Mouse (Mus musculus) midbrain, embryonic 16.5 days (tissue): ENCODE results near the gene Ms4a14. TPM values are rescaled to one million over a fixed set of nuclear protein-coding genes. Genes with fewer than 3 reads are reported as not detected.
"Not testable (repeated sequence)": the region's sequence is repeated elsewhere in the genome, so short reads cannot be mapped to it uniquely, and the experiment has no call there.

ENCODE experiments used
- ATAC-seq: fragments of 200-750 bp; cut with Nextera tagmentation; 2 replicates; pipeline ENCODE4 v1.8.0; 2017; ENCODE audit warnings: moderate TSS enrichment
- H3K27ac ChIP-seq: fragments of 300-500 bp; sonication (generic); 2 replicates; pipeline ENCODE4 v1.5.1; 2014; ENCODE audit warnings: mild to moderate bottlenecking, low read length, mixed read lengths
- H3K27me3 ChIP-seq: fragments of 300-500 bp; sonication (generic); 2 replicates; pipeline ENCODE4 v1.6.1; 2014; ENCODE audit warnings: low read depth, low read length, mixed read lengths; ENCODE audit not compliant: control insufficient read depth, insufficient read depth
- H3K36me3 ChIP-seq: fragments of 300-500 bp; sonication (generic); 2 replicates; pipeline ENCODE4 v1.6.1; 2014; ENCODE audit warnings: mild to moderate bottlenecking, low read length, moderate library complexity, mixed read lengths; ENCODE audit not compliant: control insufficient read depth, insufficient read depth
- H3K4me1 ChIP-seq: fragments of 300-500 bp; sonication (generic); 2 replicates; pipeline ENCODE4 v1.6.1; 2014; ENCODE audit warnings: mild to moderate bottlenecking, low read length, mixed read lengths; ENCODE audit not compliant: control insufficient read depth, insufficient read depth
- H3K4me2 ChIP-seq: fragments of 300-500 bp; sonication (generic); 2 replicates; pipeline ENCODE4 v1.6.1; 2014; ENCODE audit warnings: mild to moderate bottlenecking, low read length, mixed read lengths
- H3K4me3 ChIP-seq: fragments of 300-500 bp; sonication (generic); 2 replicates; pipeline ENCODE4 v1.5.1; 2014; ENCODE audit warnings: low read depth, mild to moderate bottlenecking, low read length, moderate library complexity, mixed read lengths
- H3K9ac ChIP-seq: fragments of 300-500 bp; sonication (generic); 2 replicates; pipeline ENCODE4 v1.6.1; 2014; ENCODE audit warnings: low read depth, low read length, mixed read lengths
- H3K9me3 ChIP-seq: fragments of 300-500 bp; sonication (generic); replicated peaks from 2 replicates; pipeline ENCODE4 v1.6.1; 2014; ENCODE audit warnings: mild to moderate bottlenecking, low read length, mixed read lengths; ENCODE audit not compliant: control insufficient read depth, poor library complexity, severe bottlenecking
- WGBS: fragments of 180-500 bp; shearing (Covaris S2); extraction: QIAGEN DNeasy Blood & Tissue Kit; methylation state at CpG from one replicate; pipeline ENCODE4 v1.1.7; 2014; 5-methylcytosine and 5-hydroxymethylcytosine counted together
- polyA plus RNA-seq: library from polyadenylated mRNA; unstranded; fragments of >200 nt; fragmentation: Nextera tagmentation; extraction: Ambion mirVana; gene quantifications from 2 replicates; pipeline ENCODE4 v1.2.1, GENCODE M21; 2015

Ms4a14 gene
- polyA plus RNA-seq, 1 experiment from 2014 or later: not detected

GRCm38 (mm10) chr19:11266956-11267355, 47.3 kb downstream of the Ms4a14 start:
- H3K36me3 ChIP-seq: no peaks in the 10 kb centered on the region
- no peak overlapping the region for H3K4me3 ChIP-seq
- no peaks in the 10 kb centered on the region for H3K4me1 ChIP-seq
- WGBS: 80% methylated on average over 4 of the region's 4 CpGs
- no peaks in the 10 kb centered on the region for H3K9me3 ChIP-seq
- no peak overlapping the region for H3K4me2 ChIP-seq
- H3K9ac ChIP-seq: no peak overlapping the region
- H3K27me3 ChIP-seq: no peaks in the 10 kb centered on the region
- ATAC-seq: no peak
- H3K27ac ChIP-seq: no peak overlapping the region

- H3K4me3 ChIP-seq: no peak within 1 kb of the TSS
- no peak within 1 kb of the TSS for H3K9ac ChIP-seq
- WGBS: 91% methylated on average over 8 of the region's 8 CpGs
- no peaks in the 10 kb centered on the region for H3K27me3 ChIP-seq
- H3K36me3 ChIP-seq: no peaks in the 10 kb centered on the region
- H3K27ac ChIP-seq: no peak within 1 kb of the TSS
- no peak for ATAC-seq
- H3K4me1 ChIP-seq: no peaks in the 10 kb centered on the region
- no peak within 1 kb of the TSS for H3K4me2 ChIP-seq
- no peaks in the 10 kb centered on the region for H3K9me3 ChIP-seq
Observed at GRCm38 (mm10) chr19:11266052-11266845, 48.0 kb downstream of the Ms4a14 start, which contains the start of gene Ms4a1. Gene Ms4a1 (minus strand): TSS chr19:11266241.

- WGBS: 84% methylated on average over 9 of the region's 9 CpGs
- Histone ChIP-seq H3K9ac (no peak overlapping the region), H3K4me2 (no peak overlapping the region), H3K9me3 (no peaks in the 10 kb centered on the region), H3K4me3 (no peak overlapping the region), H3K27ac (no peak overlapping the region), H3K36me3 (no peaks in the 10 kb centered on the region), H3K4me1 (no peaks in the 10 kb centered on the region), H3K27me3 (no peaks in the 10 kb centered on the region)
- ATAC-seq: no peak
Observed at GRCm38 (mm10) chr19:11264602-11265185, 49.6 kb downstream of the Ms4a14 start.

GRCm38 (mm10) chr19:11263549-11263948, 50.7 kb downstream of the Ms4a14 start:
- Histone ChIP-seq H3K9me3 (no peaks in the 10 kb centered on the region), H3K9ac (no peak overlapping the region), H3K4me1 (no peaks in the 10 kb centered on the region), H3K27me3 (no peaks in the 10 kb centered on the region), H3K36me3 (no peaks in the 10 kb centered on the region), H3K4me3 (no peak overlapping the region), H3K4me2 (no peak overlapping the region), H3K27ac (no peak overlapping the region)
- WGBS: 84% methylated on average over 3 of the region's 3 CpGs
- ATAC-seq: no peak

- WGBS: 81% methylated on average over 4 of the region's 4 CpGs
Observed at GRCm38 (mm10) chr19:11262932-11263331, 51.3 kb downstream of the Ms4a14 start.

GRCm38 (mm10) chr19:11261522-11261921, 52.7 kb downstream of the Ms4a14 start:
- WGBS: 92% methylated on average over 2 of the region's 2 CpGs
- H3K9ac ChIP-seq: no peak overlapping the region

More at GRCm38 (mm10) chr19:11262932-11263331, 51.3 kb downstream of the Ms4a14 start:
- ATAC-seq, H3K27ac ChIP-seq, H3K4me3 ChIP-seq, H3K9ac ChIP-seq, H3K27me3 ChIP-seq, H3K36me3 ChIP-seq, H3K4me1 ChIP-seq, H3K4me2 ChIP-seq, H3K9me3 ChIP-seq: not testable (repeated sequence)

More at GRCm38 (mm10) chr19:11261522-11261921, 52.7 kb downstream of the Ms4a14 start:
- H3K4me1 ChIP-seq: no peaks in the 10 kb centered on the region
- ATAC-seq: no peak
- H3K9me3 ChIP-seq: no peaks in the 10 kb centered on the region
- H3K4me3 ChIP-seq: no peak overlapping the region
- no peaks in the 10 kb centered on the region for H3K27me3 ChIP-seq
- H3K36me3 ChIP-seq: no peaks in the 10 kb centered on the region
- no peak overlapping the region for H3K4me2 ChIP-seq
- H3K27ac ChIP-seq: no peak overlapping the region

Other genes starting within 250 kb of the Ms4a14 start
- not detected in 2 replicates for gene Ms4a8a, start 233.4 kb downstream of the Ms4a14 start, polyA plus RNA-seq
- not detected in 2 replicates for gene 1700017D01Rik, start 183.6 kb downstream of the Ms4a14 start, polyA plus RNA-seq
- not detected in 2 replicates for gene 1700025F22Rik, start 149.1 kb downstream of the Ms4a14 start, polyA plus RNA-seq
- not detected in 2 replicates for gene Ms4a13, start 117.7 kb downstream of the Ms4a14 start, polyA plus RNA-seq
- not detected in 2 replicates for gene Ms4a12, start 82.0 kb downstream of the Ms4a14 start, polyA plus RNA-seq
- not detected in 2 replicates for gene Ms4a1, start 48.2 kb downstream of the Ms4a14 start, polyA plus RNA-seq
- not detected in 2 replicates for gene Ms4a5, start 30.6 kb downstream of the Ms4a14 start, polyA plus RNA-seq
- 1.8 and 2.1 TPM in 2 replicates for gene Ms4a7, start 21.7 kb upstream of the Ms4a14 start, polyA plus RNA-seq
- 1.4 and 2.1 TPM in 2 replicates for gene Ms4a4a, start 61.1 kb upstream of the Ms4a14 start, polyA plus RNA-seq
- 0.20 TPM in 1 of 2 replicates, not detected in the other for gene Ms4a4c, start 90.3 kb upstream of the Ms4a14 start, polyA plus RNA-seq
- gene Ms4a4b, start 129.1 kb upstream of the Ms4a14 start, polyA plus RNA-seq: not detected in 2 replicates
- 1.9 and 2.0 TPM in 2 replicates for gene Ms4a6c, start 154.9 kb upstream of the Ms4a14 start, polyA plus RNA-seq
- gene Gm8369, start 171.5 kb upstream of the Ms4a14 start, polyA plus RNA-seq: not detected in 2 replicates
- 1.7 and 1.9 TPM in 2 replicates for gene Ms4a6b, start 202.1 kb upstream of the Ms4a14 start, polyA plus RNA-seq
- not detected in 2 replicates for gene Ms4a4d, start 222.3 kb upstream of the Ms4a14 start, polyA plus RNA-seq